Mouse (Mus musculus) left cerebral cortex, adult 2 months (tissue): ENCODE measurements around the gene Kctd15. TPM values are rescaled to one million over a fixed set of nuclear protein-coding genes. Genes with fewer than 3 reads are reported as not detected.
A peak's percentile ranks its signal among the peaks of the same experiment; 100 is the strongest.

ENCODE experiments used
- DNase-seq, 2 experiments: peaks; one replicate each; pipeline ENCODE4 v3.0.0; 2021 to 2022; ENCODE audit warnings: low spot score in 2 of 2, mixed read lengths in 1 of 2; ENCODE audit errors: extremely low spot score in 1 of 2
- H3K27ac ChIP-seq: fragments of 200-600 bp; 2 replicates; pipeline ENCODE4 v1.8.1; 2022
- H3K4me3 ChIP-seq: fragments of 200-600 bp; 2 replicates; pipeline ENCODE4 v1.8.1; 2022
- CTCF ChIP-seq: fragments of 200-600 bp; IDR thresholded peaks from 2 replicates; pipeline ENCODE4 v1.8.1; 2022; ENCODE audit warnings: antibody characterized with exemption, mild to moderate bottlenecking, moderate library complexity
- intact Hi-C: fragments of 180-260 bp; cut with DNase I; formaldehyde crosslinking; loops from one replicate; pipeline ENCODE4 v1.15.1; 2025
- long read RNA-seq, 2 experiments: library from polyadenylated mRNA; stranded (forward); transcript quantifications; one replicate each; pipeline ENCODE4 v2.0.0; 2021; ENCODE audit warnings: borderline mapping rate in 2 of 2
- total RNA-seq, 2 experiments: library from RNA; stranded (reverse); gene quantifications; 2 replicates each; pipeline ENCODE4 v1.2.3; 2021

Kctd15 gene
- total RNA-seq, result 10 to 100 TPM; 12.2 to 12.4 TPM
- long read RNA-seq, experiment 1, partial matches to known transcripts, result 1 of 7 reads
- long read RNA-seq, experiment 1, other reads (novel, unspliced or antisense), result 1 of 7 reads
- long read RNA-seq, experiment 2, partial matches to known transcripts, result 0 of 6 reads
- long read RNA-seq, experiment 2, other reads (novel, unspliced or antisense), result 4 of 6 reads

DNA sequence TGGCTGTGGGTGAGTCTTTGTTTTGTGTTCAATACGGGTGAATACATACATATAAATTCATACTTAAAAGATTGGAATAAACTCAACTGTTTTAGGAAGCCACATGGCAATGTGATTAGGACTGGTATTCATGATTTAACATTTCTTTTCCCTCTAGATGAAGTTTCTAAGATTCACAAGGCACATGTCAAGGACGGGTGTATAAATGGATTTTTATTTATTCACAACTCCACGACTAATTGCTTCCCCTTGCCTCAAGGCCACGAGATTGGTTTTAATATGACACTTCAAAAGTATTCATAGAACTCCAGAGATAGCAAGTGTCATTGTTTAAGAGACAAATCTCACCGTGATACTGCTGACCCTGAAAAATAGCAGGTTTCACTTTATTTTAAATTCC lies at the start of gene Kctd15:
TSS of gene Kctd15 (minus strand) at position 101 of the 400 bp plus-strand sequence.
- H3K27ac ChIP-seq, result peak within 1 kb of the TSS; percentile 88
- intact Hi-C loops, result loop anchor here (5.0 kb wide), 2 partner anchors 164 to 404 kb away; partner anchors contain the start of gene Gm6096

DNA sequence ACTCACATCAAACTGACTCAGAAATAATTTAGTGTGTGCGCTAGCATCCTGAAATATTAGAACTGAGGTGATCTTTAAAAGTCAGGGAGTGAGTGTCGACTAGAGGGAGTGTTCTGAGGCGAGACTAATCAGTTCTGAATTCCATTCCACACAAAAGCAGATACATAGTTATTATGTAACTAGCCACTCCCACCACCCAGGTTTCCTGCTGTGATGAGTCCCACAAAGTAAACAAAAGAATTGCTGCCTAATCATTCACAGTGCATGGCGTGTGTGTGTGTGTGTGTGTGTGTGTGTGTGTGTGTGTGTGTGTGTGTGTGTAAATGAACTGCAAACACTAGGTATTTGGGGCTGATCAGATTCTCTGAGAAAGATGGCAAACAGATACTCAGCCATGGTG lies 47.9 kb upstream of the Kctd15 start:
- Histone ChIP-seq H3K27ac (no peak overlapping the region), H3K4me3 (no peak overlapping the region)
- no peak for DNase-seq
- TF ChIP-seq CTCF, result no peak
- intact Hi-C loops, result no loop called here

More for the DNA sequence above, at the start of gene Kctd15:
- no peak for DNase-seq
- no peak for TF ChIP-seq CTCF
- peak within 1 kb of the TSS; percentile 80 for H3K4me3 ChIP-seq

DNA sequence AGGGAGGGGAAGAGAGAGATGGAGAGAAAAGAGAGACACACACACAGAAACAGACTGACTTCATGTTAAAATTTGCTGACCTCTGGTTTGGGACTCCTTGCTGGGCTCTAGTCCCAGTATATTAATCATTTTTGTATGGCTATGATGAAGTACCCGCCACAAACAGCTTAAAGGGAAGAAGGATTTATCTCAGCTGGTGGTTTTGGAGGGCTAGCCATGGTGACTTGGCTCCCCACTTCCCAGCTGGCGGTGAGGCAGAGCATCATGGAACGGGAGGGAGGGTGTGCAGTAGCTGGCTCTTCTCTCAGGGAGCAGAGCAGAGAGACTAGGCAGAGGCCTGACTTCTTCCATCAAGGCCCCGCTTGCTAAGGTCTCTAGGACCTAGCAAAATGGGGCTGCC lies 46.9 kb upstream of the Kctd15 start:
- no peak for DNase-seq
- no peak overlapping the region for H3K27ac ChIP-seq
- no peak overlapping the region for H3K4me3 ChIP-seq
- no peak for TF ChIP-seq CTCF
- intact Hi-C loops, result no loop called here

DNA sequence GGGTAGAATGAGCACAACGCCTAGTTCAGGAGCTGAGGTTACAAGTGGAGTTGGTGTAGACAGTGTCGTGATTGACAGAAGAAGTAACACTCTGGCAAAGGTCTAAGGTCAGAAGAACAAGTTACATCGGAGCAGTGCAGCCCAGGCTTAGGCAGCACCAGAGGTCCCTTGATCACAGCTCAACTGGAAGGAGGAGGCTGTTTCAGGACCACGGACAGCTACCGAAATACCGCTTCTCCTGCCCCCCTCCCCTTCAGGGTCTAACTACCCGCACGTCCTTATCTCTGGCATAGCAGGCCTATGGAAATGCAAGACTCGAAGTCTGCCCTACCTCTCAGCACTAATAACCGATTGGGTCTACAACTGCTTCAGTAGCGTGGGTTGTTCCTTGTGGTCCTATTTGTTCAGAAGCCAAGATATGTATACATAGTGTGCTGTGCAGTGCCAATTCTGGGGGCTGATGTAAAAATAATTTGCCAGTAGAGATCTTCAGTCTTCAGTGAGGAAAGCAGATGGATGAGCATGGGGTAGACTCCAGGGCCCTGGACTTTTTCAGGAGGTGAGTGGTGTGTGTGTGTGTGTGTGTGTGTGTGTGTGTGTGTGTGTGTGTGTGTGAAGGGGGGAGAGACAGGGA lies 46.3 kb upstream of the Kctd15 start:
- no peak for DNase-seq
- Histone ChIP-seq H3K4me3 (no peak overlapping the region), H3K27ac (no peak overlapping the region)
- intact Hi-C loops, result no loop called here
- TF ChIP-seq CTCF, result no peak

DNA sequence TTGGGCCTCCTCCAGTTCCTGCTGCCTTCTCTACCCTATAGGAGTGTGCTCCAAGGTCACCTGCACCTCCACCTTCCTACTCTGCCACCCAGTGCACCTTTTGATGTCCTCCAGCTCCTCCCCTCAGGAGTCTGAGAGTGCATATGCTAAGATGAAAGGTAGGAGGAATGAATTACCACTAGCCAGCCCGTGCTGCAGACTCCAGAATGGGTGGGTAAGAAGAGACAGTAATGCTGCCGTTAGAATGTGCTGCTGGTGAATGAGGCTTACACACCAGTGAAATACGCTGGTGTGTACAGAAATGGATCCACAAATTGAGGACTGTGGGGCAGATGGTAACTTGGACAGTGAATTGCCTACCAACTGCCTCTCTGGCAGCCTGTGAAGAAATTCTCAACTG lies 43.4 kb upstream of the Kctd15 start:
- H3K4me3 ChIP-seq, result no peak overlapping the region
- no peak overlapping the region for H3K27ac ChIP-seq
- intact Hi-C loops, result no loop called here
- no peak for DNase-seq
- no peak for TF ChIP-seq CTCF

DNA sequence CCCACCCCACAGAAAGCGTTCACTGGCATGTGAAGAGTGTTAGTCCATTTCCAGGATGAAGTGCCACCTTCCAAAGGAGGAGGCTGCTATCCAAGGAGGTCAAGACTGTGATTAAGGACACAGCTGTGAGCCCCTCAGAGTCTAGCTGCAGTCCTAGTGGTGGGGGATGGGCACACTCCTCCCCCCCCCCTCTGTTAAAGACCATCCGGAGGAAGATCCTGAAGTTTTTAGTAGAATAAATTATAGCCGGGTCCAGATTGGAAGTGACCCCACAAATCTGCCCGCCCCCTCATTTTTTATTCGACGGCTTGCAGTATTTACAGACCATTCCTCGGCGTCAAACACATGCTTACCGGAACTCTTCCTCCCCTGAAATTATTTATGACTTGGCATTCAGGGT lies 41.7 kb upstream of the Kctd15 start:
- TF ChIP-seq CTCF, result no peak
- intact Hi-C loops, result no loop called here
- no peak overlapping the region for H3K27ac ChIP-seq
- DNase-seq, result no peak
- H3K4me3 ChIP-seq, result no peak overlapping the region

DNA sequence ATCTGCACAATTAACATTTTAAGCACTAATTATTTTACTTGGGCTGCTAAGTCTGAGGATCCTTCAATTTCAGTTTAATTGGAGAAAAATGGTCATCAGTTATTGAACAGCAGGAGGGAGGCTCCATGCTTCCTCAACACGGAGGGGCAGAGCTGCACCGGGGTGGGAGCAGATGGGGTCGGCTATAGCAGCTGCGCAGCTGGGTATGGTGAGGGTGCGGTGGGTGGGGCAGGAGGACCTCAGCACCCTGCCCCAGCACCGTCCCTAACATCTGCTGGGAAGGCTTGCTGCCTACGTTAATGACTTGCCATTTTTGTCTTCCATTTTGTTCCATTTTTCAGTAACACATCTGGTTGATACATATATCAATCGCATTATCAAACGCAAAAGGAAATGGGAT lies 39.6 kb upstream of the Kctd15 start:
- intact Hi-C loops, result no loop called here
- Histone ChIP-seq H3K27ac (no peak overlapping the region), H3K4me3 (no peak overlapping the region)
- TF ChIP-seq CTCF, result no peak
- no peak for DNase-seq

DNA sequence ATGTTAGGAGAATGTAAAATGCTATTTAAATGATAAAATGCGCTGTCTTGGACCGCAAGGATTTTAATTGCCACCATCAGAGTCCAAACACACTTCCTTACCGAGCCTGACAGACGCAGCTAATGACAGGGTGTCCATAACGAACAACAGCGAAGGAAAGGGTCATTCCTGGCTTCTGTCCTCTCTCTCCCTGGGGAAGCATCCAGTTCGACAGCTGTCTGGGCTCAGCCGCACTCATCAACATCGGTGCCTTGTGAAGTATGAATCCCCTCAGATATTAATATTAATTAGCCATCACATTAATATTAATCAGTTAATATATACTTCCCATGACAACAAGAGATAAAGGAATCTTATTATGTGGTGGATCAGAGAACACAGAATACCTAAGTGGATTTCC lies 38.4 kb upstream of the Kctd15 start:
- no peak overlapping the region for H3K4me3 ChIP-seq
- intact Hi-C loops, result no loop called here
- no peak for DNase-seq
- H3K27ac ChIP-seq, result no peak overlapping the region
- TF ChIP-seq CTCF, result no peak

DNA sequence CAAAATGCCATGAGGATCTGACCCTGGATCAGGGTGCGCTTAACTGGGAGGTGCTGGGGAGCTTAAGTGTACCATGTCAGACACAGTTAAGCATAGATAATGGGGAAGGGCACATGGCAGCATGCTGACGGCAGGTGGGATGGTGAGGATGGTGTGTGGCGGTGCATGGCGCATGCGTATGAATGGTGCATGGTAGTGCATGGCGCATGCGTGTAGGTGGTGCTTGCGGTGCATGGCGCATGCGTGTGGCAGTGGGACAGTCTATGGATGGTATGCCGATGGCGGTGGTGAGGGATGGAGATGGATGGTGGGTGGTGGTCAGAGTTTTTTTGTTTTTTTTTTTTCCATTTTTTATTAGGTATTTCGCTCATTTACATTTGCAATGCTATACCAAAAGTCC lies 37.4 kb upstream of the Kctd15 start:
- Histone ChIP-seq H3K27ac (no peak overlapping the region), H3K4me3 (no peak overlapping the region)
- TF ChIP-seq CTCF, result no peak
- intact Hi-C loops, result no loop called here
- DNase-seq, result no peak

DNA sequence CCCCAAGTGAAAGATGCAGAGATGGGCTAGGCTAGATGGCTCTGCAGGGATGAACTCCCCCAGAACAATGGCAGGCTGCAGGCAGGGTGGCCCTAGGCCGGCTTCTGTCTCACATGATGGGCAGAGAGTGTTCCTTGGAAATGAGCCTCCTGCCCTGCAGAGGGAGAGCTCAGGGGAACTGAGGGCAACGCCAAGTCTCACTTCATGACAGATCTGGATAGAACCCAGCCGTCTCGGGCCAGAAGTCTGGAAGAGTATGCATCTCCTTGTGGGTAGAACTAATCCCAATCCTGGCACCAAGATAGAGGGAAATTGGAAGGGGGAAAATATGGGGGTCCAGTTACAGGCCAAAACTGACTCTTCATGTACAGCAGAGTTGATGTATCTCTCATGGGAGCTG lies 36.5 kb upstream of the Kctd15 start:
- DNase-seq, result no peak
- Histone ChIP-seq H3K4me3 (no peak overlapping the region), H3K27ac (no peak overlapping the region)
- intact Hi-C loops, result no loop called here
- no peak for TF ChIP-seq CTCF

DNA sequence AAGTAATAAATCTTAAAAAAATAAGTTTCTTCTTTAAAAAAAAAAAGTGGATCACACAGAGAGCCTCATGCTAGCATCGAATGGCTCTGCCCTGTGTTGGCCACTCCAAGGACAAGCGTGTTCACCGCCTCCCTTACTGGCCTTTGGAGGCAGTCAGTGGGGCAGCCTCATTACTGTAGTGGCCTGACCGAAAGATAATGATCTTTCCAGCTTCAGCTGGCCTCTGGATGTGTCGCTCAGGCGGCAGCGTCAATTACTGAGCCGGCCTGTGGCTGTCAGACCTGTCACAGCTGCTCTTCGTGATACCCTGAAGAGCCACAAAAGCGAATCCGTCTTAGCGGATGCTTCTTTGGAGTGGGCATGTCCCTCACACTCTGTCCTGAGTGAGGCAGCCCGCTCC lies 33.6 kb upstream of the Kctd15 start:
- no peak overlapping the region for H3K4me3 ChIP-seq
- DNase-seq, result no peak
- no peak overlapping the region for H3K27ac ChIP-seq
- TF ChIP-seq CTCF, result no peak
- intact Hi-C loops, result no loop called here

DNA sequence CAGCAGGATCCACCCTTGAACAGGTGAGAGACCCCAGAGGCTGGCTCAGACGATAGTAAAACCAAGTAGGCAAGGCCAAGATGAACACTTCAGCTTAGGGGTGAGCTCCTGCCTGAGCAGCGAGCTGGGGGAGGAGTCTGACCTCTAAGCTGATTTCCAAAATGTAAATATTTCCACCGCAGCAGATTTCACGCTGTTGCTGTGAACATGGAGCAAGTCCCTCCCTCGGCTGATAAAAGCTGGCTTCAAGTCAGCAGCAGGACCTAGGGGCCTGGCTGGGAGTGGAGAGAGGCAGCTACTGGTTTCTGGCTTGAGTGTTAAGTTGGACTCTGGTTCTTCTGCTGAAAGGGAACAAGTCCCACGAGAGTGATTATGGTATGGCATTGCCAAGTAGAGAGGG lies 32.5 kb upstream of the Kctd15 start:
- DNase-seq, result no peak
- Histone ChIP-seq H3K4me3 (no peak overlapping the region), H3K27ac (no peak overlapping the region)
- intact Hi-C loops, result no loop called here
- no peak for TF ChIP-seq CTCF

DNA sequence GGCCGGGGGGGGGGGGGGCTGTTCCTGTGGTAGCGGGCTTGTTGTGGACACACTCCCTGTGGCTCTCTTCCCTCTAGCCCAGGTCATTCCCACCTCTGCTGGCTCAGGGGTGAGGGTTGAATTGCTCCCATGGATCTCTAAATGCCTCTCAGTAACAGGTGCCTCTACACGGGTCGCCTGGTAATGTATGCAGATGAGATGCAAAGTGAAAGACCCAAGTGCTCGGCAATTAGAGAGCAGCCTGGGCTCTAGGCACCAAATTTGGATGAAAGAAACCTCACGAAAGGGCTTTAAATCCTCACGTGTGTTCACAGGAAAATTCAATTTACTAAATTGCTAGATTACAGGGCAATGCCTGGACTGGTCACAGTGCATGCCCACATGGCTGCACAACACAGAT lies 29.3 kb upstream of the Kctd15 start:
- H3K27ac ChIP-seq, result no peak overlapping the region

More for the DNA sequence above, 29.3 kb upstream of the Kctd15 start:
- intact Hi-C loops, result no loop called here
- DNase-seq, result no peak
- H3K4me3 ChIP-seq, result no peak overlapping the region
- no peak for TF ChIP-seq CTCF
